Mouse (Mus musculus): ENCODE data around the gene 1700019N19Rik.

DNA sequence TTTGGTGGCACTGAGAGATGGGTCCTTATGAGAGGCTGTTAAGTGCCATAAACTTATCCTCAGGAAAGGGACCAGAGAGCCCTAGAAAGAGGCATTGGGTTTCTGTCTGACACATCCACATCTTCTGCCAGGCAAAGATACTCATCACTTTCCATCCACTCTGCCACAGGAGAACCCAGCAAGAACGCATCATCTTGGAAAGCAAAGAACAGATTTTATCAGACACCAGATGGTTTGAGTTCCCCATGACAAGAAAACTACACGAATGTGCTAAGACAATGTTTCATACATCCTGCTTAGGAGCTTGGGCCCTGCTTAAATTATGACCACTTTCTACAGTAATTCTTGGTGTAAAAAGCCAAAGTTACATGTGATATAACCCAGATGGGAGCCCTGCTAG lies 43.4 kb downstream of the 1700019N19Rik start:
- TF ChIP-seq CTCF (IDR thresholded peaks at IDR 0.05) (no peak), EP300 (IDR thresholded peaks at IDR 0.05) (no peak)
